Mouse (Mus musculus) layer of hippocampus, adult 9-10 months (tissue): ENCODE measurements around the gene Cyfip2.

Source experiments
- DNase-seq: peaks from one replicate; pipeline ENCODE4 v3.0.0; 2022; ENCODE audit warnings: low spot score

Cyfip2 gene

DNA sequence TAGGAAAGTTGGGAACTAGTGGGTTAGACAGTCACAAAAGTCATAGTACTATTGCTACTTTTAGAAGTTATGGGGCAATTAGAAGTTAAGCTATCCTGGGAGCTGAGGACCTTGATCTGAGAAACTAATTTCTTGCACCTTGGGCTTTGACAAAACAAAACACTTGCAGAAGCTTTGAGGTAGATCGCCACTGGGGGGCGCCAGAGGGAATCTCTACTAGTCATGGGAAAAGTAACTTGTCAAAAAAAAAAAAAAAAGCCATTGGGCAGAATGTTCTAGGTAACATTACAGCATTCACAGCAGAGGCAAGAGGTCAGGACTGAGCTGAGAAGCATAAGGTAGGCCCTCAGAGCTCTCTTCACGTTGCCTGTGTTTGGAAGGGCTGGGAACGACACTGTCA, 75.7 kb downstream of the Cyfip2 start:
- peak; percentile 61 for DNase-seq

GRCm38 (mm10) chr11:46235334-46235733, 77.3 kb downstream of the Cyfip2 start, which contains the start of gene Fndc9:
TSS of gene Fndc9 (plus strand) at chr11:46235531.
- peak; percentile 62 for DNase-seq

- DNase-seq, result no peak
Observed at GRCm38 (mm10) chr11:46233966-46234365, 78.7 kb downstream of the Cyfip2 start.

- no peak for DNase-seq
Observed at GRCm38 (mm10) chr11:46232803-46233202, 79.9 kb downstream of the Cyfip2 start.

- DNase-seq, result no peak
Observed at GRCm38 (mm10) chr11:46230184-46230583, 82.5 kb downstream of the Cyfip2 start.

- DNase-seq, result no peak
Observed at GRCm38 (mm10) chr11:46225345-46225744, 87.3 kb downstream of the Cyfip2 start.

- DNase-seq, result no peak
Observed at GRCm38 (mm10) chr11:46223575-46223974, 89.1 kb downstream of the Cyfip2 start.

GRCm38 (mm10) chr11:46220211-46220610, 92.4 kb downstream of the Cyfip2 start:
- DNase-seq, result no peak

DNA sequence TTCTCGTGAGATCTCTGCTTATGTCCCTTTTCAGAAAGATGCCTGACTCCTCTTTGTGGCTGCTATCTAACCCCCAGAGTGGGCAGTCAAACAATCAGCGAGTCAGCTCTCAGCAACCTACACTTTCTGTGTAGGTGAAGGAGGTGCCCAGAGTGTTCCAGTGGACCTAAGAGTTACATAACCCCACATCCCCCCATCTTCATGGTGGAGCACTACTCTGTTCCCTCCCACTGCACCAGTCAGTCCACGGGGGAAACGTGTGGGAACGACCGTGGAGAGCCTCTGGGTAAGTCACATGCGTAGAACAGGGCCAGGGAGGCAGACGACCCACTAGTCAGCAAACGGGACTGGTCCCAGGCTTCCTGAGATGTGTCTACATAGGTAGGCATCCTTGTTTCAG, 93.3 kb downstream of the Cyfip2 start:
- DNase-seq, result no peak

GRCm38 (mm10) chr11:46218584-46218983, 94.1 kb downstream of the Cyfip2 start:
- DNase-seq, result no peak

- no peak for DNase-seq
Observed at GRCm38 (mm10) chr11:46217686-46218085, 95.0 kb downstream of the Cyfip2 start.

DNA sequence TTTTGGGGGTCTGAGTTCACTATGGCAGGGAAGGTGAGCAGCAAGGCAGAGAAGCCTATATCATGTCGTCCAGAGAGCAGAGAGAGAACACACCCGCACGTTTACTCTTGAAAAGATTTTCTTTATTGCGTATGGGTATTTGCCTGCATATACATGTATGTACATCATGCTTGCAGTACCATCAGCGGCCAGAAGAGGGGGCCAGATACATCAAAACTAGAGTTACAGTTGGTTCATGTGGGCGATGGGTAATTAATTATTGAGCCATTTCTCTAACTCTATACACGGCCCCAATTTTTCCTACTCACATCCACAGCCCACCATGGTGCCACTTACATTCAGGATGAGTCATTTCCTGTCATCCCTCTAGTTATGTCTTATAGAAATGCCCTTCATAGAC, 96.0 kb downstream of the Cyfip2 start:
- DNase-seq, result no peak

GRCm38 (mm10) chr11:46215354-46215753, 97.3 kb downstream of the Cyfip2 start:
- DNase-seq, result peak; percentile 65

- DNase-seq, result no peak
Observed at GRCm38 (mm10) chr11:46214368-46215230, 98.1 kb downstream of the Cyfip2 start.

DNA sequence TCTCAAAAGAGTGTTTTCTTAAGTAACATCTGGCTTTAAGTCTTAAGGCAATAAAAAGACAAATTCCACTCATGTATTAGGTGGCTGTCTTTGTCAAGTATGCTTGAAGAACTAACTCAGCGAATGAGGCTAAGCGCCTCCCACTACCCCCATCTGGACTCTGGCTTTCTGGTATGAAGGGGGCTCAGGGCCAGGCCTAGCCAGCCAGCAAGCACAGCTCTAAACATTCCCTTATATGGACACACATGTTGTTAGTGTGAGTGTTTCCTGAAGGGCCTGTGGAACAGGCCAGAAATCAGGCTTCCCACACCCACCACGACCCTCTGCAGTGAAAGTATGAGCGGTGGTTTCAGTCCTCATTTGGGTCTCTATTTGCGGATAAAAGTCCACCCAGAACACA, 98.8 kb downstream of the Cyfip2 start:
- no peak for DNase-seq

DNA sequence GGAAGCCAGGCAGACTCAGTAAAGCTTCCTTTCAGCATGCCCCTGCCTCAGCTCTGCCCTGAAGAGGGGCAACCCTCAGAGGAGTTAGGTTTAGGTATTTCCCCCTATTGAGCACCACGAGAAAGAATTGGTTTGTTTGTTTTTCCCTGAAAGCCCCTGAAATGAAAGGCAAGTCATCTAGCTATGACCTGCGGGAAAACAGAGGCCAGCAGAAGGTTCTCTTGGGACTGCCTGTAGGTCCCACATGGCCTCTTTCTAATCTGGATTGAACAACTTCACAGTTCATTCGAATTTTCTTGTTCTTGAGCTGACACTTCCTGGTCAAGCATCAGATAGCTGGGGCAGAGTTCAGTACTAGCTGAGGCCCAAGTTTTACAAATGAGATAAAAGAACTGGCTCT, 100.8 kb downstream of the Cyfip2 start:
- no peak for DNase-seq

GRCm38 (mm10) chr11:46209884-46210283, 102.8 kb downstream of the Cyfip2 start:
- DNase-seq, result no peak

GRCm38 (mm10) chr11:46205639-46206409, 106.8 kb downstream of the Cyfip2 start:
- no peak for DNase-seq

DNA sequence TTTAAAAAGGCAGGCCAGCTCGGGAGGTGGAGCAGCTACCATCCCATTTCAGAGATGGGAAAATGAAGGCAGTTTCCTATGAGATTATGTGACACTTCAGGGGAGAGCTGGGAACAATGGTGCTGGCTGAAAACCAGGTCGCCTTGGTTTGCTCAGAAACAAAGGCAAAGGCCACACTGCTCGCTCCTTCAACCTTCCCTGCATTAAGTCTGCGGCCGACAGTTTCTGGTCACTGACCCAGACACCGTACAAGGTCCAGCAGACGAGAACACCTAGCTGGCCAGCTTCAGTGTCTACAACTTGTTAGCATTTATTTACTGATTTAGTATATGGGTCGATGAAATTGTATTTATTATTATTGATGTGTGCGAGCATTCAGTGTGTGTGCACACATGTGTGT, 107.8 kb downstream of the Cyfip2 start:
- DNase-seq, result no peak

DNA sequence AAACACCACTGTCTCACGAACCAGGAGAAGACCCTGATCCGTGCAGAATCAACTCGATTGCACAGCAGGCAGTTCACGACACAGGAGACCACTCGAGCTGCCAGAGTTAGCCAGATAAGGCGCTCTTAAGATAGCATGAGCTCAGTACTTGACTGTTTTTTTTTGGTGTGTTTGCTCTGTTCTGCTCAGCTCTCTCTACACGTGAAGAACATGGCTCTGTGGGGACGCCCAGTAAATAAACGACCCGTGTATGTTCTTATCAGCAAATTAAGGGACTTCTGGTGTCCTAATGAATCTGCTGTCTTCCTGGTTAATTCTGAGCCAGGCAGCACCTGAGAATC, 110.1 kb downstream of the Cyfip2 start:
- no peak for DNase-seq

- DNase-seq, result peak; percentile 55
Observed at GRCm38 (mm10) chr11:46201636-46202546, 110.8 kb downstream of the Cyfip2 start.

- no peak for DNase-seq
Observed at GRCm38 (mm10) chr11:46200664-46201063, 112.0 kb downstream of the Cyfip2 start.
